Mouse (Mus musculus) midbrain, embryonic 16.5 days (tissue): ENCODE results near the gene Zfp36l1. TPM values are rescaled to one million over a fixed set of nuclear protein-coding genes. Genes with fewer than 3 reads are reported as not detected.

Experiments used
- ATAC-seq: fragments of 200-750 bp; cut with Nextera tagmentation; 2 replicates; pipeline ENCODE4 v1.8.0; 2017; ENCODE audit warnings: moderate TSS enrichment
- H3K27ac ChIP-seq: fragments of 300-500 bp; sonication (generic); 2 replicates; pipeline ENCODE4 v1.5.1; 2014; ENCODE audit warnings: mild to moderate bottlenecking, low read length, mixed read lengths
- H3K27me3 ChIP-seq: fragments of 300-500 bp; sonication (generic); 2 replicates; pipeline ENCODE4 v1.6.1; 2014; ENCODE audit warnings: low read depth, low read length, mixed read lengths; ENCODE audit not compliant: control insufficient read depth, insufficient read depth
- H3K36me3 ChIP-seq: fragments of 300-500 bp; sonication (generic); 2 replicates; pipeline ENCODE4 v1.6.1; 2014; ENCODE audit warnings: mild to moderate bottlenecking, low read length, moderate library complexity, mixed read lengths; ENCODE audit not compliant: control insufficient read depth, insufficient read depth
- H3K4me1 ChIP-seq: fragments of 300-500 bp; sonication (generic); 2 replicates; pipeline ENCODE4 v1.6.1; 2014; ENCODE audit warnings: mild to moderate bottlenecking, low read length, mixed read lengths; ENCODE audit not compliant: control insufficient read depth, insufficient read depth
- H3K4me2 ChIP-seq: fragments of 300-500 bp; sonication (generic); 2 replicates; pipeline ENCODE4 v1.6.1; 2014; ENCODE audit warnings: mild to moderate bottlenecking, low read length, mixed read lengths
- H3K4me3 ChIP-seq: fragments of 300-500 bp; sonication (generic); 2 replicates; pipeline ENCODE4 v1.5.1; 2014; ENCODE audit warnings: low read depth, mild to moderate bottlenecking, low read length, moderate library complexity, mixed read lengths
- H3K9ac ChIP-seq: fragments of 300-500 bp; sonication (generic); 2 replicates; pipeline ENCODE4 v1.6.1; 2014; ENCODE audit warnings: low read depth, low read length, mixed read lengths
- H3K9me3 ChIP-seq: fragments of 300-500 bp; sonication (generic); replicated peaks from 2 replicates; pipeline ENCODE4 v1.6.1; 2014; ENCODE audit warnings: mild to moderate bottlenecking, low read length, mixed read lengths; ENCODE audit not compliant: control insufficient read depth, poor library complexity, severe bottlenecking
- WGBS: fragments of 180-500 bp; shearing (Covaris S2); extraction: QIAGEN DNeasy Blood & Tissue Kit; methylation state at CpG from one replicate; pipeline ENCODE4 v1.1.7; 2014; 5-methylcytosine and 5-hydroxymethylcytosine counted together
- polyA plus RNA-seq: library from polyadenylated mRNA; unstranded; fragments of >200 nt; fragmentation: Nextera tagmentation; extraction: Ambion mirVana; gene quantifications from 2 replicates; pipeline ENCODE4 v1.2.1, GENCODE M21; 2015

Gene Zfp36l1
- 26.5 and 29.9 TPM in 2 replicates for polyA plus RNA-seq

DNA sequence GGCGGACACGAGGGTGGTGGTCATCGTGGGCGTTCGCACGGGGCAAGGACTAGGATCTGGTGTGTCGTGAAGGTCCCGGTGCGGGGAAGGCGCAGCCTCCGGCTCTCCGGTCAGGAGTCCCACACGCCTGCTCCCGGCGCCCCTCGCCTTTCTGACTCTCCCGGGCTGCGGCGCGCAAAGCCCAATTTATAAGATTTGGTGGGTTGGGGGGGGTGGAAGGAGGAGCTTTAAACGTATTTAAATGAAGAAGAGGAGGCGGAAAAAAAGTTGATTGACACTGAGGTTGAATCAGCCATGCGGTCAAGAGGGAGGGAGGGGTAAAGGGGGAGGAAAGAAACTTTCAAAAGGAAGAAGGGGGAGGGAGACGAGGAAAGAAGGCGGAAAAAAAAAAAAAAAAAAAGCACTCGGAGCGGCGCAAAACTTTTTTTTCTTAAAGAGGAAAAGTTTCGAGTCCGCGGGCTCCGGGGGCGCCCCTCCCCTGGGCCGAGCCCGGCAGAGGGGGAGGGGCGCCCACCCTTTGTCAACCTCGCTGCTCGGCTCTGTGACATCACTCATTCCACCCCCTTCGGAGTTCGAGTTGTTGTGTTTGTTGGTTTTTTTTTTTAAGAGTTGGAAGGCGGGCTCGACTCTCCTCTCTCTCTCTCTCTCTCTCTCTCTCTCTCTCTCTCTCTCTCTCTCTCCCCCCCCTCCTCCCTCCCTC, at the start of gene Zfp36l1:
TSS of gene Zfp36l1 (minus strand) at position 162 of the 700 bp plus-strand sequence.
- H3K4me2 ChIP-seq, result peak within 1 kb of the TSS; percentile 98
- H3K4me1 ChIP-seq, result peaks cover 30% of the 10 kb centered on the region
- no peaks in the 10 kb centered on the region for H3K9me3 ChIP-seq
- no peak for ATAC-seq
- H3K27me3 ChIP-seq, result peaks cover 12% of the 10 kb centered on the region
- WGBS, result under 1% methylated on average over 40 of the region's 42 CpGs
- H3K9ac ChIP-seq, result peak within 1 kb of the TSS; percentile 58
- H3K27ac ChIP-seq, result peak within 1 kb of the TSS; percentile 78
- no peaks in the 10 kb centered on the region for H3K36me3 ChIP-seq
- peak within 1 kb of the TSS; percentile 80 for H3K4me3 ChIP-seq

DNA sequence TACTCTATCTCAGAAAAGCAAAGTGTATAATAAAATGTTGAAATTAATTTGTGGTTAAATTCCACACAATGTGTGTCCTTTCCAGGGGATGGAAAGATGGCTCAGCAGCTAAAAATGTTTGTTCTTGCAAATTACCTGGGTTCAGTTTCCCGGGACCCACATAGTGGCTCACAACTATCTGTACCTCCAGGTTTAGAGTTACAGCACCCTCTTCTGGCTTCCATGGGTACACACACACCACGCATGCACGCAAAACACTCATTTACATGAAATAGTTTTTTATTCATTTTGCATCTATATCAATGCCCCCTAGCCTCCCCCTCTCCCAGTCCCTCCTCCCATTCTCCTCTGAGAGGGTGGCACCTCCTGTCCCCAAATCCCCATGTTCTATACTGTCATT, 49.6 kb upstream of the Zfp36l1 start:
- H3K27ac ChIP-seq, result no peak overlapping the region
- H3K36me3 ChIP-seq, result no peaks in the 10 kb centered on the region
- no peaks in the 10 kb centered on the region for H3K4me1 ChIP-seq
- H3K27me3 ChIP-seq, result no peaks in the 10 kb centered on the region
- no peak for ATAC-seq
- no peak overlapping the region for H3K4me2 ChIP-seq
- 75% methylated on average over 3 of the region's 3 CpGs for WGBS
- no peaks in the 10 kb centered on the region for H3K9me3 ChIP-seq
- no peak overlapping the region for H3K9ac ChIP-seq
- no peak overlapping the region for H3K4me3 ChIP-seq

DNA sequence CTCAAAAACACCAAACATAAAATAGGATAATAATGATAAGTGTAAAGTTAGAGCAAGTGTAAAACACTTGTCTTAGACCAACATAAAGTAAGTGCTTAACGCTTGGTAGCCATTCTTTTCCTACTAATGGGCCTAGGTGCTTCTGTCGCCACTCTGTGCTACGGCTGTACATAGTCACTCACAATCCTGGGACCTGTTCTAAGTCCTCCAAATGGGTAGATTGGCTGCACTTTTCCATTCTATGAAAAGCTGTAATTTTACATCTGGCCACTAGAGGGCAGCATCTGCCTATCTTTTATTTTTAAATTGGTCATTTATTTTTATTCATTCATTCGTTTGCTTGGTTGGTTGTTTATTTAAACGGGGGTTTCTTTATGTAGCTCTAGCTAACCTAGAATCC, 44.9 kb upstream of the Zfp36l1 start:
- Histone ChIP-seq H3K9me3 (no peaks in the 10 kb centered on the region), H3K27ac (no peak overlapping the region), H3K4me1 (no peaks in the 10 kb centered on the region), H3K4me2 (no peak overlapping the region), H3K9ac (no peak overlapping the region), H3K36me3 (no peaks in the 10 kb centered on the region), H3K27me3 (no peaks in the 10 kb centered on the region), H3K4me3 (no peak overlapping the region)
- ATAC-seq, result no peak
- WGBS, result 13% methylated on average over 5 of the region's 5 CpGs

DNA sequence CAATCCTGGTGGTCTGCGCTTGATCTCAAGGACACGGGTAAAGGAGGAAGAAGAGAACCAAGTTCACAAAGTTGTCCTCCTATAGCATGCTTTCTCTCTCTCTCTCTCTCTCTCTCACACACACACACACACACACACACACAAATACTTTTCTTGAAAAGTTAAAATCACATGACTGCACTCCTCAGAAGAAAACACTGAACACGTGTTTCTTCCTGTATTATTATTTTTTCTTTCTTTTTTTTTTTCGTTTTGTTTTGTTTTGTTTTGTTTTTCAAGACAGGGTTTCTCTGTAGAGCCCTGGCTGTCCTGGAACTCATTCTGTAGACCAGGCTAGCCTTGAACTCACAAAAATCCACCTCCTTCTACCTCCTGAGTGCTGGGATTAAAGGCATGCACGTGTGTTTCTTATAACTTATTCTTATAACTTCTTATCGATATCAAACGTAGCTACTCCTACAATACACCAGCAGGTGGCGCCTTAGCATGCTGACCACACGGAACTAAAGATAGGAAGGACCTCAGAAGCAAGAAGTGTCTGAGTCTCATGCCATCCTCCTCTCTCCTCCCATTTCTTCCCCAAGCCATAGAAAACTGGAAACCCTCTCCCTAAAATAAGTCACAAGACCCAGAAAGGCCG, 41.0 kb upstream of the Zfp36l1 start:
- Histone ChIP-seq H3K27me3 (no peaks in the 10 kb centered on the region), H3K9ac (no peak overlapping the region), H3K4me1 (no peaks in the 10 kb centered on the region), H3K27ac (no peak overlapping the region), H3K9me3 (no peaks in the 10 kb centered on the region), H3K4me3 (no peak overlapping the region), H3K36me3 (no peaks in the 10 kb centered on the region), H3K4me2 (no peak overlapping the region)
- 49% methylated on average over 10 of the region's 10 CpGs for WGBS
- ATAC-seq, result no peak

DNA sequence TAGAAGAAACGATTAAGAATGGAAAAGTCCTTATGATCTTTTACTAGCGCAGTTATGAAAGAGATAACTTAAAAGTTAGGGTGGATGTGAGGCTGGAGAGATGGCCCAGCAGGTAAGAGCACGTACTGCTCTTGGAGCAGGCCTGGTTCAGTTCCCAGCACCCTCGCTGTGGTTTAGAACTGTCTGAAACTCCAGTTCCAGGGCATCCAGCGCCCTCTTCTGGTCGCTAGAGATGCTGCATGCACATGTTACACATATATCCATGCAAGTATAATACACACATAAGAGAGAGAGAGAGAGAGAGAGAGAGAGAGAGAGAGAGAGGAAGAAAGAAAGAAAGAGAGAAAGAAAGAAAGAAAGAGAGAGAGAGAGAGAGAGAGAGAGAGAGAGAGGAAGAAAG, 40.3 kb upstream of the Zfp36l1 start:
- H3K9ac ChIP-seq, result no peak overlapping the region
- H3K4me1 ChIP-seq, result no peaks in the 10 kb centered on the region
- 79% methylated on average over 6 of the region's 6 CpGs for WGBS
- no peak for ATAC-seq
- H3K27ac ChIP-seq, result no peak overlapping the region
- no peak overlapping the region for H3K4me3 ChIP-seq
- no peaks in the 10 kb centered on the region for H3K36me3 ChIP-seq
- no peaks in the 10 kb centered on the region for H3K27me3 ChIP-seq
- H3K9me3 ChIP-seq, result no peaks in the 10 kb centered on the region
- H3K4me2 ChIP-seq, result no peak overlapping the region

DNA sequence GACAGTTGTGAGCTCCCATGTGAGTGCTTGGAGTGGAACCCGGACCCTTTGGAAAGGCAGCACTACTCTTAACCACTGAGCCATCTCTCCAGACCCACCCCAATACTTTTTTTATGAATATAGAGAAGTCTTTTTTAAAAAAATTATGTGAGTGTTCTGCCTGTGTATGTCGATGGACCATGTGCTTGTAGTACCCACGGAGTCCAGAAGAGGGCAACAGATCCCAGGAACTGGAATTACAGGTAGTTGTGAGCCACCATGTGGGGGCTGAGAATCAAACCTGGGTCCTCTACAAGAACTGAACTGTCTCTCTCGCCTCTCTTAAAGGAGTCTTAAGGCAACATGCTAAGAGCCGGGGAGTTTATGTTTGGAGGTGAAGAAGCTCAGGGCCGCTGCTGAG, 39.0 kb upstream of the Zfp36l1 start:
- H3K9me3 ChIP-seq, result no peaks in the 10 kb centered on the region
- H3K4me1 ChIP-seq, result no peaks in the 10 kb centered on the region
- 92% methylated on average over 6 of the region's 6 CpGs for WGBS
- no peak overlapping the region for H3K4me2 ChIP-seq
- H3K4me3 ChIP-seq, result no peak overlapping the region
- no peaks in the 10 kb centered on the region for H3K36me3 ChIP-seq
- no peaks in the 10 kb centered on the region for H3K27me3 ChIP-seq
- no peak overlapping the region for H3K27ac ChIP-seq
- no peak overlapping the region for H3K9ac ChIP-seq
- ATAC-seq, result no peak

DNA sequence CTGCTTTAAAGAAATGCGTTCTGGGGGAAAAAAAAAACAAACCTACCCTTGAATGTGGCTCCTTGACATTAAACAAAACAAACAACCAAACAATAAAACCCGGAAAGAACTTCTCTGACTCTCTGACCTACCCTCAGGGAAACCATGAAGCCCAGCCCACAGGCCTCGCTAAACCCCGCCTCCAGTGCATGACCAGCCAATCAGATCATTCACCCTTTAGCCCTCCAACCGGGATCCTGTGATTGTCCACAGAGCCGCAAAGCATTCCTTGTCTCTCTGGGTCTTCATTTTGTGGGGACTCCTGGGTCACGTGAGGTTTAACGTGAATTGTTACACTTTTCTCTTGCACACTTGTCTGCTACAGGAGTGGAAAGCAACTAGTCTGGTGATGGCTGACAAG, 37.8 kb upstream of the Zfp36l1 start:
- ATAC-seq, result no peak
- no peak overlapping the region for H3K4me2 ChIP-seq

DNA sequence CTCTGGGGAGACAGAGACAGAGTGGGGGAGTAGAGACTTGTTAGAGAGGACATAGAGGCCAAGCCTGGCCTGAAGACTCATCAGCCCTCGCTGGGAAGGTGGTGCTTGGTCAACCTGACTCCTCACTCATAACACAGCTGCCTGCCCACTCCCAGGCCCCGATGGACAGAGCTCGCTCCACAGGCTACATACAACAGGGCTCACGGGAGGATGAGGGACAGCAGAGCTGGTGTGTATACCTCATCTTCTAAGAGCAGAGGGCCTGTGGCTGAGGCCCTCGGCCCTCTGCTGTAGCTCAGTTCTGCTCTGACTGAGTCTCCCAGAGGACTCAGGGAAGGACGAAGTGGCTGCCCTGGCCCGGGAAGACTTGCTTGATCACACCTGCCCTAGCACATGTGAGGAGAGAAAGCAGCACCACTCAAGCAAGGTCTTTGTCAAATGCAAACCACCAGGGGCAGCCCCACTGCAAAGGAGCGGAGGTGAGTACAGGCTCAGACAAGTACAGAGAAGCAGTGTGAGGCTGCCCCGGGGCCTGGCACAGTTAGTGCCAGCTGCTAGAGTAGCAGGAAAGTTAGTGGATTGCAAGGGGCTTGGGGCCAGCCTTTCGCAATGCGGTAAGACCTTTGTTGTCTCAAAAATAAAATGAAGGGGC, 34.9 kb upstream of the Zfp36l1 start:
- 88% methylated on average over 11 of the region's 11 CpGs for WGBS
- Histone ChIP-seq H3K4me1 (peaks cover 2% of the 10 kb centered on the region; the same call in 1 of the 2 replicates), H3K27ac (no peak overlapping the region), H3K4me3 (no peak overlapping the region), H3K9me3 (no peaks in the 10 kb centered on the region), H3K4me2 (no peak overlapping the region), H3K36me3 (no peaks in the 10 kb centered on the region), H3K27me3 (no peaks in the 10 kb centered on the region), H3K9ac (no peak overlapping the region)
- no peak for ATAC-seq

More for the DNA sequence above, 37.8 kb upstream of the Zfp36l1 start:
- Histone ChIP-seq H3K9ac (no peak overlapping the region), H3K4me3 (no peak overlapping the region), H3K27ac (no peak overlapping the region), H3K36me3 (no peaks in the 10 kb centered on the region), H3K27me3 (no peaks in the 10 kb centered on the region), H3K9me3 (no peaks in the 10 kb centered on the region), H3K4me1 (peaks cover 2% of the 10 kb centered on the region; the same call in 1 of the 2 replicates)
- 22% methylated on average over 8 of the region's 8 CpGs for WGBS
